Mouse (Mus musculus) cortical plate, adult 2 months (tissue): Measurements from ENCODE around the gene Rab19.

Experiments used
- CTCF ChIP-seq: fragments of 200-500 bp; IDR thresholded peaks from 2 replicates; pipeline ENCODE4 v1.5.1; 2011; ENCODE audit warnings: mild to moderate bottlenecking, control low read depth, low read length; ENCODE audit not compliant: insufficient read depth; ENCODE audit errors: extremely low read depth
- POLR2A ChIP-seq: fragments of 200-500 bp; IDR thresholded peaks from 2 replicates; pipeline ENCODE4 v1.6.1; 2011; ENCODE audit warnings: mild to moderate bottlenecking, low read length, control low read depth; ENCODE audit not compliant: insufficient read depth; ENCODE audit errors: extremely low read depth

DNA sequence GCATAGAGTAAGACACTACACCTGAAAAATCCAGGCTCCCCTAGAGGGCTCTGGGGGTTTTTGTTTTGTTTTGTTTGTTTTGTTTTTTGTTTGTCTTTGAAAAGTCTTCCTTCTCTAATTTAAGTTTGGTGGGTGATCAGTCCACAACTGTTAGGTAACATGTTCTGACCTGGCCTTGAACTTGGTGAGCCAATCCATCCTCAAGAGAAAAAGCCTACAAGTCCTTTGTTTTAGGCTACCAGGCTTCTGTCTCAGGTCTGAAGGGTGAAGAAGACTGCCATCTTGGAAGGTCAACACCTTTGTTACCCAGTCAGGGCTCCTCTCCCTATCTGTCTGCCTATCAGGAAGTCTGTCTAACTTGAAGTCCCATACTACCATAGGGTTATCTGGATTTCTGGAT lies 52.7 kb downstream of the Rab19 start:
- TF ChIP-seq CTCF, result no peak
- TF ChIP-seq POLR2A, result no peak
